Mouse (Mus musculus): ENCODE results near the gene H2-Ab1. TPM values are rescaled to one million over a fixed set of nuclear protein-coding genes. Genes with fewer than 3 reads are reported as not detected.
A peak's percentile ranks its signal among the peaks of the same experiment; 100 is the strongest.

The H2-Ab1 gene
- polyA plus RNA-seq, 1 experiment from 2014 or later, result 1.1 TPM

GRCm38 (mm10) chr17:34248764-34249163 lies 8.7 kb upstream of the H2-Ab1 start:
- H3K27me3 ChIP-seq (ENCODE audit: control insufficient read depth, insufficient read depth, low read depth, low read length), result no peaks in the 10 kb centered on the region

GRCm38 (mm10) chr17:34249361-34249760 lies 8.1 kb upstream of the H2-Ab1 start:
- Histone ChIP-seq H3K4me1 (ENCODE audit: control insufficient read depth, insufficient read depth, low read length) (no peaks in the 10 kb centered on the region), H3K9ac (ENCODE audit: low read depth, low read length) (no peak overlapping the region), H3K9me3 (replicated peaks; ENCODE audit: control insufficient read depth, low read length, poor library complexity, severe bottlenecking) (no peaks in the 10 kb centered on the region), H3K27ac (ENCODE audit: low read length) (no peak overlapping the region), H3K27me3 (ENCODE audit: control insufficient read depth, insufficient read depth, low read depth, low read length) (no peaks in the 10 kb centered on the region), H3K36me3 (ENCODE audit: control insufficient read depth, insufficient read depth, low read length) (no peaks in the 10 kb centered on the region), H3K4me3 (ENCODE audit: low read depth, low read length) (no peak overlapping the region), H3K4me2 (ENCODE audit: low read length) (no peak overlapping the region)
- WGBS, result 52% methylated on average over 3 of the region's 3 CpGs
- no peak for ATAC-seq

More at GRCm38 (mm10) chr17:34248764-34249163, 8.7 kb upstream of the H2-Ab1 start:
- H3K27ac ChIP-seq (ENCODE audit: low read length), result no peak overlapping the region
- no peaks in the 10 kb centered on the region for H3K9me3 ChIP-seq (replicated peaks; ENCODE audit: control insufficient read depth, low read length, poor library complexity, severe bottlenecking)
- ATAC-seq, result no peak
- H3K4me1 ChIP-seq (ENCODE audit: control insufficient read depth, insufficient read depth, low read length), result no peaks in the 10 kb centered on the region
- no peaks in the 10 kb centered on the region for H3K36me3 ChIP-seq (ENCODE audit: control insufficient read depth, insufficient read depth, low read length)
- H3K4me2 ChIP-seq (ENCODE audit: low read length), result no peak overlapping the region
- no peak overlapping the region for H3K9ac ChIP-seq (ENCODE audit: low read depth, low read length)
- H3K4me3 ChIP-seq (ENCODE audit: low read depth, low read length), result no peak overlapping the region
- 65% methylated on average over 2 of the region's 2 CpGs for WGBS

GRCm38 (mm10) chr17:34249878-34250277 lies 7.6 kb upstream of the H2-Ab1 start:
- WGBS, result 18% methylated on average over 4 of the region's 4 CpGs
- H3K27me3 ChIP-seq (ENCODE audit: control insufficient read depth, insufficient read depth, low read depth, low read length), result no peaks in the 10 kb centered on the region
- H3K9me3 ChIP-seq (replicated peaks; ENCODE audit: control insufficient read depth, low read length, poor library complexity, severe bottlenecking), result no peaks in the 10 kb centered on the region
- H3K4me2 ChIP-seq (ENCODE audit: low read length), result no peak overlapping the region
- no peak overlapping the region for H3K9ac ChIP-seq (ENCODE audit: low read depth, low read length)
- peak; percentile 48; the same call in 1 of the 2 replicates for ATAC-seq
- H3K36me3 ChIP-seq (ENCODE audit: control insufficient read depth, insufficient read depth, low read length), result no peaks in the 10 kb centered on the region
- H3K27ac ChIP-seq (ENCODE audit: low read length), result no peak overlapping the region
- H3K4me3 ChIP-seq (ENCODE audit: low read depth, low read length), result no peak overlapping the region
- H3K4me1 ChIP-seq (ENCODE audit: control insufficient read depth, insufficient read depth, low read length), result no peaks in the 10 kb centered on the region

- no peak overlapping the region for H3K4me2 ChIP-seq (ENCODE audit: low read length)
- 41% methylated on average over 4 of the region's 4 CpGs for WGBS
- H3K9me3 ChIP-seq (replicated peaks; ENCODE audit: control insufficient read depth, low read length, poor library complexity, severe bottlenecking), result no peaks in the 10 kb centered on the region
- ATAC-seq, result no peak
- H3K9ac ChIP-seq (ENCODE audit: low read depth, low read length), result no peak overlapping the region
- H3K36me3 ChIP-seq (ENCODE audit: control insufficient read depth, insufficient read depth, low read length), result no peaks in the 10 kb centered on the region
- H3K4me1 ChIP-seq (ENCODE audit: control insufficient read depth, insufficient read depth, low read length), result no peaks in the 10 kb centered on the region
- no peak overlapping the region for H3K27ac ChIP-seq (ENCODE audit: low read length)
- H3K27me3 ChIP-seq (ENCODE audit: control insufficient read depth, insufficient read depth, low read depth, low read length), result no peaks in the 10 kb centered on the region
- no peak overlapping the region for H3K4me3 ChIP-seq (ENCODE audit: low read depth, low read length)
Measured at GRCm38 (mm10) chr17:34251666-34252065, 5.8 kb upstream of the H2-Ab1 start.

- no peak overlapping the region for H3K4me2 ChIP-seq (ENCODE audit: low read length)
- no peaks in the 10 kb centered on the region for H3K36me3 ChIP-seq (ENCODE audit: control insufficient read depth, insufficient read depth, low read length)
- no peak overlapping the region for H3K4me3 ChIP-seq (ENCODE audit: low read depth, low read length)
- H3K27me3 ChIP-seq (ENCODE audit: control insufficient read depth, insufficient read depth, low read depth, low read length), result no peaks in the 10 kb centered on the region
- H3K9ac ChIP-seq (ENCODE audit: low read depth, low read length), result no peak overlapping the region
- WGBS, result 85% methylated on average over 5 of the region's 5 CpGs
- ATAC-seq, result no peak
- no peaks in the 10 kb centered on the region for H3K4me1 ChIP-seq (ENCODE audit: control insufficient read depth, insufficient read depth, low read length)
- no peak overlapping the region for H3K27ac ChIP-seq (ENCODE audit: low read length)
- no peaks in the 10 kb centered on the region for H3K9me3 ChIP-seq (replicated peaks; ENCODE audit: control insufficient read depth, low read length, poor library complexity, severe bottlenecking)
Measured at GRCm38 (mm10) chr17:34256501-34256900, 988 bp upstream of the H2-Ab1 start.

GRCm38 (mm10) chr17:34260551-34260950 lies 3.1 kb downstream of the H2-Ab1 start:
- ATAC-seq, result no peak
- 88% methylated on average over 5 of the region's 5 CpGs for WGBS
- no peak overlapping the region for H3K4me3 ChIP-seq (ENCODE audit: low read depth, low read length)

GRCm38 (mm10) chr17:34261502-34261901 lies 4.0 kb downstream of the H2-Ab1 start:
- Histone ChIP-seq H3K27ac (ENCODE audit: low read length) (no peak overlapping the region), H3K27me3 (ENCODE audit: control insufficient read depth, insufficient read depth, low read depth, low read length) (peaks cover 14% of the 10 kb centered on the region), H3K4me3 (ENCODE audit: low read depth, low read length) (no peak overlapping the region), H3K4me2 (ENCODE audit: low read length) (no peak overlapping the region), H3K9ac (ENCODE audit: low read depth, low read length) (no peak overlapping the region), H3K9me3 (replicated peaks; ENCODE audit: control insufficient read depth, low read length, poor library complexity, severe bottlenecking) (no peaks in the 10 kb centered on the region), H3K4me1 (ENCODE audit: control insufficient read depth, insufficient read depth, low read length) (peaks cover 10% of the 10 kb centered on the region), H3K36me3 (ENCODE audit: control insufficient read depth, insufficient read depth, low read length) (no peaks in the 10 kb centered on the region)
- ATAC-seq, result peak; percentile 52
- WGBS, result 29% methylated on average over 4 of the region's 4 CpGs

More at GRCm38 (mm10) chr17:34260551-34260950, 3.1 kb downstream of the H2-Ab1 start:
- no peak overlapping the region for H3K9ac ChIP-seq (ENCODE audit: low read depth, low read length)
- H3K4me2 ChIP-seq (ENCODE audit: low read length), result no peak overlapping the region
- H3K4me1 ChIP-seq (ENCODE audit: control insufficient read depth, insufficient read depth, low read length), result peaks cover 10% of the 10 kb centered on the region
- H3K27ac ChIP-seq (ENCODE audit: low read length), result no peak overlapping the region
- no peaks in the 10 kb centered on the region for H3K36me3 ChIP-seq (ENCODE audit: control insufficient read depth, insufficient read depth, low read length)
- H3K27me3 ChIP-seq (ENCODE audit: control insufficient read depth, insufficient read depth, low read depth, low read length), result peaks cover 14% of the 10 kb centered on the region
- no peaks in the 10 kb centered on the region for H3K9me3 ChIP-seq (replicated peaks; ENCODE audit: control insufficient read depth, low read length, poor library complexity, severe bottlenecking)

GRCm38 (mm10) chr17:34263068-34263467 lies 5.6 kb downstream of the H2-Ab1 start:
- under 1% methylated on average over 8 of the region's 8 CpGs for WGBS
- Histone ChIP-seq H3K36me3 (ENCODE audit: control insufficient read depth, insufficient read depth, low read length) (no peaks in the 10 kb centered on the region), H3K4me3 (ENCODE audit: low read depth, low read length) (peak overlapping the region; percentile 32), H3K27me3 (ENCODE audit: control insufficient read depth, insufficient read depth, low read depth, low read length) (peaks cover 14% of the 10 kb centered on the region), H3K27ac (ENCODE audit: low read length) (no peak overlapping the region), H3K9me3 (replicated peaks; ENCODE audit: control insufficient read depth, low read length, poor library complexity, severe bottlenecking) (no peaks in the 10 kb centered on the region), H3K4me2 (ENCODE audit: low read length) (peak overlapping the region; percentile 91), H3K9ac (ENCODE audit: low read depth, low read length) (no peak overlapping the region), H3K4me1 (ENCODE audit: control insufficient read depth, insufficient read depth, low read length) (peaks cover 10% of the 10 kb centered on the region)
- ATAC-seq, result peak; percentile 79

GRCm38 (mm10) chr17:34263811-34264371 lies 6.4 kb downstream of the H2-Ab1 start:
- WGBS, result 6% methylated on average over 14 of the region's 14 CpGs
- H3K9ac ChIP-seq (ENCODE audit: low read depth, low read length), result no peak overlapping the region
- H3K4me2 ChIP-seq (ENCODE audit: low read length), result peak overlapping the region; percentile 91
- H3K4me1 ChIP-seq (ENCODE audit: control insufficient read depth, insufficient read depth, low read length), result peaks cover 10% of the 10 kb centered on the region
- peak overlapping the region; percentile 32 for H3K4me3 ChIP-seq (ENCODE audit: low read depth, low read length)
- no peak for ATAC-seq
- H3K36me3 ChIP-seq (ENCODE audit: control insufficient read depth, insufficient read depth, low read length), result no peaks in the 10 kb centered on the region
- H3K27ac ChIP-seq (ENCODE audit: low read length), result no peak overlapping the region
- peaks cover 14% of the 10 kb centered on the region for H3K27me3 ChIP-seq (ENCODE audit: control insufficient read depth, insufficient read depth, low read depth, low read length)
- H3K9me3 ChIP-seq (replicated peaks; ENCODE audit: control insufficient read depth, low read length, poor library complexity, severe bottlenecking), result no peaks in the 10 kb centered on the region

Measured in midbrain, embryonic 16.5 days (tissue).